Comparison of ENCODE assay signal across 8 mouse cellular contexts in the genomic region with DNA sequence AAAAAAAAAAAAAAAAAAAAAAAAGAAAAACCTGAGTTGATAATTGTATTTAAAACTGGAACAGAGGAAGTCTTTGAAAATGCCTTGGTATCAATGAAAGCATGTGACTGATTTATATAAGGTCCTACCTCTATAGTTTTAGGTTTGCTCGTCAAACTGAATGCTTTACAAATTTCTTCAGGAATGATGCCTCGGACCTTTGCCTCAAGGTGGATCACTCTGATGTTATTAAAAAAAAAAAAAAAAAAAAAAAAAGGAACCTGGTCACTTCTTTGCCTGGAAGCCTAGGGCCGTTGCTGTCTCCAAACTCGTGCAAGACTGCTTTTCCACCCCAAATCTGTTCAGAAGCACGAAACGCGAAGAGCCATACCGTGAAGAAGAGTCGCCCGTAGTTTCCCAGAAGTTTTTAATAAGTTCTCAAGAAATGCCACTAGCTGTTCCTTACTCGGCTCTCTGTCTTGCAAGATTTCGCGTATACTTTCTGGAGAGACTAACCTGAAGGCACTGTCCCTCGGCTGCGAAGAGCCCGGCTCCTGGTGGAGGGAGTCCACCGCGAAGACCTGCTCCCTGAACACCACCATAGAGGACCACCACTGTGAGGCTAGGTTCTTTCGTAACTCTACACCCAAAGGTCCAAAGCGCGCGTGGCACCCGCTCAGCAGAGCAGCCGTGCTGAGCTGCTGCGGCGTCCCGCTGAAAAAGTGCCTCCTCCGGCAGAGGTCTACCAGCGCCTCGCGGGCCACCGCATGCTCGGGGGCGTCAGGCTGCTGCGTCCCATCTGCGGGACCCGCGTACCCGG. TPM values are rescaled to one million over a fixed set of nuclear protein-coding genes. Genes with fewer than 3 reads are reported as not detected.
DNase-seq lines count a peak whose midpoint lies in the region; ATAC-seq and TF ChIP-seq lines count a peak whose summit lies in the region.

No protein-coding gene starts in this region.

- peak overlapping the region; percentile 78 for H3K4me3 ChIP-seq in heart, embryonic 11.5 days (ENCODE audit: low read depth, low read length)
- peak overlapping the region; percentile 93 for H3K4me3 ChIP-seq in E14TG2a.4 (replicated peaks; ENCODE audit: low read length)
- H3K4me3 ChIP-seq in liver, embryonic 12.5 days = peak overlapping the region; percentile 80

- no peaks in the 10 kb centered on the region for H3K27me3 ChIP-seq in heart, embryonic 11.5 days (ENCODE audit: control insufficient read depth, insufficient read depth, low read length)
- no peaks in the 10 kb centered on the region for H3K27me3 ChIP-seq in E14TG2a.4 (ENCODE audit: insufficient read depth, low read length)
- H3K27me3 ChIP-seq in liver, embryonic 12.5 days (replicated peaks) = no peaks in the 10 kb centered on the region

- 3% methylated on average over 39 of the region's 39 CpGs for WGBS in heart, embryonic 11.5 days (ENCODE audit: insufficient replicate concordance)
- under 1% methylated on average over 39 of the region's 39 CpGs for WGBS in liver, embryonic 12.5 days (ENCODE audit: insufficient replicate concordance)

- no peaks in the 10 kb centered on the region for H3K9me3 ChIP-seq in heart, embryonic 11.5 days (replicated peaks; ENCODE audit: control insufficient read depth, low read length)
- H3K9me3 ChIP-seq in E14TG2a.4 (ENCODE audit: low read length) = no peaks in the 10 kb centered on the region
- H3K9me3 ChIP-seq in liver, embryonic 12.5 days (replicated peaks) = no peaks in the 10 kb centered on the region

- TF ChIP-seq CTCF in E14TG2a.4 (conservative IDR thresholded peaks at IDR 0.05; ENCODE audit: low read length) = no peak

- 0 out of 2 replicates have a peak, but pooled peaks cover 3% of the 10 kb centered on the region for H3K4me1 ChIP-seq in heart, embryonic 11.5 days (ENCODE audit: control insufficient read depth, insufficient read depth, low read length)
- H3K4me1 ChIP-seq in E14TG2a.4 (replicated peaks; ENCODE audit: low read depth, low read length) = peaks cover 45% of the 10 kb centered on the region
- H3K4me1 ChIP-seq in liver, embryonic 12.5 days = peaks cover 51% of the 10 kb centered on the region

- ATAC-seq in heart, embryonic 11.5 days (replicated peaks; ENCODE audit: insufficient number of reproducible peaks, low FRiP score, low TSS enrichment) = peak; percentile 64
- peak; percentile 47 for ATAC-seq in erythroid progenitor cell, adult 5-6 weeks (replicated peaks; ENCODE audit: low FRiP score, poor library complexity, severe bottlenecking)
- ATAC-seq in liver, embryonic 12.5 days = peak; percentile 77

- no peak for DNase-seq in heart, adult 9 months (ENCODE audit: low spot score in 2 of 2)
- DNase-seq in ovary, adult 18-20 months (ENCODE audit: low spot score) = no peak
- DNase-seq in gastrocnemius, adult 8-10 months (ENCODE audit: low spot score in 2 of 2) = no peak
- DNase-seq in layer of hippocampus, adult 8-10 months (ENCODE audit: low spot score in 2 of 2) = no peak

- H3K27ac ChIP-seq in heart, embryonic 11.5 days (ENCODE audit: low read depth, low read length) = peak overlapping the region; percentile 97
- peak overlapping the region; percentile 96 for H3K27ac ChIP-seq in liver, embryonic 12.5 days

- H3K4me2 ChIP-seq in heart, embryonic 11.5 days = peak overlapping the region; percentile 91
- H3K4me2 ChIP-seq in liver, embryonic 12.5 days = peak overlapping the region; percentile 87

- peaks cover 32% of the 10 kb centered on the region for H3K36me3 ChIP-seq in heart, embryonic 11.5 days (ENCODE audit: control insufficient read depth, insufficient read depth, low read length)
- peaks cover 83% of the 10 kb centered on the region for H3K36me3 ChIP-seq in E14TG2a.4 (ENCODE audit: insufficient read depth, low read length)
- peaks cover 76% of the 10 kb centered on the region for H3K36me3 ChIP-seq in liver, embryonic 12.5 days

- peak overlapping the region; percentile 95 for H3K9ac ChIP-seq in heart, embryonic 11.5 days (ENCODE audit: low read depth, low read length)
- peak overlapping the region; percentile 89 for H3K9ac ChIP-seq in liver, embryonic 12.5 days

RNA-seq across cellular contexts. Expression of gene Polg2, which starts 0.5 kb away (rescaled TPM):
- polyA plus RNA-seq in heart, embryonic 11.5 days (2014; fragmentation: Nextera tagmentation; extraction: Ambion mirVana) = 7.5 and 9.3 TPM in 2 replicates
- total RNA-seq in erythroid progenitor cell, adult 5-6 weeks (2015; ENCODE audit: low replicate concordance) = 3.2 and 4.6 TPM in 2 replicates
- 1.4 and 3.9 TPM in 2 replicates for total RNA-seq in erythroid progenitor cell, adult 5-6 weeks (2017; ENCODE audit: low replicate concordance)
- polyA plus RNA-seq in liver, embryonic 12.5 days (2016; fragmentation: Nextera tagmentation; extraction: Ambion mirVana) = 7.0 and 7.3 TPM in 2 replicates
- total RNA-seq in gastrocnemius, adult 8-10 months (2022) = 1 to 10 TPM; 2.3 to 3.5 (median 3.0) TPM
- 1 to 10 TPM; 3.4 to 5.6 (median 3.7) TPM for total RNA-seq in layer of hippocampus, adult 8-10 months (2022)

RNA-seq across cellular contexts. Expression of gene Ddx5, which starts 10.2 kb away (rescaled TPM):
- polyA plus RNA-seq in heart, embryonic 11.5 days (2014; fragmentation: Nextera tagmentation; extraction: Ambion mirVana) = 277 and 291 TPM in 2 replicates
- total RNA-seq in erythroid progenitor cell, adult 5-6 weeks (2015; ENCODE audit: low replicate concordance) = 493 and 595 TPM in 2 replicates
- 692 and 836 TPM in 2 replicates for total RNA-seq in erythroid progenitor cell, adult 5-6 weeks (2017; ENCODE audit: low replicate concordance)
- polyA plus RNA-seq in liver, embryonic 12.5 days (2016; fragmentation: Nextera tagmentation; extraction: Ambion mirVana) = 174 and 177 TPM in 2 replicates
- 100 to 1,000 TPM; 190 to 257 (median 232) TPM for total RNA-seq in gastrocnemius, adult 8-10 months (2022)
- total RNA-seq in layer of hippocampus, adult 8-10 months (2022) = 100 to 1,000 TPM; 697 to 742 (median 710) TPM

RNA-seq across cellular contexts. Expression of gene Cep95, which starts 10.3 kb away (rescaled TPM):
- 15.6 and 17.0 TPM in 2 replicates for polyA plus RNA-seq in heart, embryonic 11.5 days (2014; fragmentation: Nextera tagmentation; extraction: Ambion mirVana)
- 60.8 and 66.3 TPM in 2 replicates for total RNA-seq in erythroid progenitor cell, adult 5-6 weeks (2015; ENCODE audit: low replicate concordance)
- total RNA-seq in erythroid progenitor cell, adult 5-6 weeks (2017; ENCODE audit: low replicate concordance) = 39.8 and 61.5 TPM in 2 replicates
- polyA plus RNA-seq in liver, embryonic 12.5 days (2016; fragmentation: Nextera tagmentation; extraction: Ambion mirVana) = 12.6 and 12.7 TPM in 2 replicates
- total RNA-seq in gastrocnemius, adult 8-10 months (2022) = 1 to 10 TPM; 2.5 to 5.0 (median 3.4) TPM
- total RNA-seq in layer of hippocampus, adult 8-10 months (2022) = 10 to 100 TPM in 3 of 4 experiments, 1 to 10 TPM in 1; 9.1 to 15.6 (median 13.8) TPM

RNA-seq across cellular contexts. Expression of gene Milr1, which starts 27.8 kb away (rescaled TPM):
- 1.2 TPM in 2 replicates for polyA plus RNA-seq in heart, embryonic 11.5 days (2014; fragmentation: Nextera tagmentation; extraction: Ambion mirVana)
- 7.9 and 10.5 TPM in 2 replicates for total RNA-seq in erythroid progenitor cell, adult 5-6 weeks (2015; ENCODE audit: low replicate concordance)
- total RNA-seq in erythroid progenitor cell, adult 5-6 weeks (2017; ENCODE audit: low replicate concordance) = 9.1 and 13.4 TPM in 2 replicates
- polyA plus RNA-seq in liver, embryonic 12.5 days (2016; fragmentation: Nextera tagmentation; extraction: Ambion mirVana) = 2.2 and 2.7 TPM in 2 replicates
- total RNA-seq in gastrocnemius, adult 8-10 months (2022) = under 1 TPM in 1 of 4 experiments, not detected in 3; 0.40 TPM
- 1 to 10 TPM in 2 of 4 experiments, not detected in 2; 4.9 to 6.2 TPM for total RNA-seq in layer of hippocampus, adult 8-10 months (2022)

RNA-seq across cellular contexts. Expression of gene Pecam1, which starts 28.4 kb away (rescaled TPM):
- polyA plus RNA-seq in heart, embryonic 11.5 days (2014; fragmentation: Nextera tagmentation; extraction: Ambion mirVana) = 52.0 and 61.8 TPM in 2 replicates
- 7.1 and 16.6 TPM in 2 replicates for total RNA-seq in erythroid progenitor cell, adult 5-6 weeks (2015; ENCODE audit: low replicate concordance)
- total RNA-seq in erythroid progenitor cell, adult 5-6 weeks (2017; ENCODE audit: low replicate concordance) = 5.5 and 7.2 TPM in 2 replicates
- polyA plus RNA-seq in liver, embryonic 12.5 days (2016; fragmentation: Nextera tagmentation; extraction: Ambion mirVana) = 10.7 and 12.3 TPM in 2 replicates
- 10 to 100 TPM; 25.4 to 30.9 (median 26.7) TPM for total RNA-seq in gastrocnemius, adult 8-10 months (2022)
- total RNA-seq in layer of hippocampus, adult 8-10 months (2022) = 10 to 100 TPM; 16.0 to 21.1 (median 18.0) TPM
